Mouse (Mus musculus) embryo, embryonic 9.5 days (tissue): ENCODE measurements at regions not wholly inside any gene's neighbourhood (a gene's known extent, or its start where the extent isn't known, plus 50 kb on each side); places are given as distances from the start of the nearest gene placed in this dataset.

ENCODE experiments used
- DNase-seq: peaks from one replicate; pipeline ENCODE4 v3.0.0-alpha.2; 2017; ENCODE audit errors: extremely low spot score

GRCm38 (mm10) chr13:97652279-97652678 is 108.2 kb downstream of the Gm10260 start:
- no peak for DNase-seq

- DNase-seq, result no peak
Measured at GRCm38 (mm10) chr13:97651761-97652160, 108.7 kb downstream of the Gm10260 start.

GRCm38 (mm10) chr13:97651176-97651575 is 109.3 kb downstream of the Gm10260 start:
- no peak for DNase-seq

DNA sequence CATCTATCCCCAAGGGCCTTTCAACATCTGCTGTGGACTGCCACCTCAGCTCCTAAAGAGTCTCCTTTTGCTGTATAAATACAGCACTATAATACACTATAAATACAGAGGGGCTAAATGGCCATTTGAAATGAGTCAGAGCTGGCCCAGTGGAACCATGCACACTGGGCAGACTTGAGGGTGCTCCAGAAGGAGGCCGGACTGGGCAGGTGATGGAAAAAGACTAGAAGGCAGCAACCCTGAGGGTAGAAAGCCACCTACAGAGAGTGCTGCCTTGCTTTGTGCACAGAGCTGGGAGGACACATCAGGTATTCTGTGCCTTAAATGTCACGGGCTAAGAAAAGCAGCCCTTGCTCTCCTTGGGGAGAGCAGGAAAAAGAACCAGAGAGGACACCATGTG is 110.2 kb downstream of the Gm10260 start:
- DNase-seq, result no peak

- no peak for DNase-seq
Measured at GRCm38 (mm10) chr13:97647486-97647885, 112.9 kb downstream of the Gm10260 start.

GRCm38 (mm10) chr13:97646021-97646385 is 114.4 kb downstream of the Gm10260 start:
- no peak for DNase-seq

DNA sequence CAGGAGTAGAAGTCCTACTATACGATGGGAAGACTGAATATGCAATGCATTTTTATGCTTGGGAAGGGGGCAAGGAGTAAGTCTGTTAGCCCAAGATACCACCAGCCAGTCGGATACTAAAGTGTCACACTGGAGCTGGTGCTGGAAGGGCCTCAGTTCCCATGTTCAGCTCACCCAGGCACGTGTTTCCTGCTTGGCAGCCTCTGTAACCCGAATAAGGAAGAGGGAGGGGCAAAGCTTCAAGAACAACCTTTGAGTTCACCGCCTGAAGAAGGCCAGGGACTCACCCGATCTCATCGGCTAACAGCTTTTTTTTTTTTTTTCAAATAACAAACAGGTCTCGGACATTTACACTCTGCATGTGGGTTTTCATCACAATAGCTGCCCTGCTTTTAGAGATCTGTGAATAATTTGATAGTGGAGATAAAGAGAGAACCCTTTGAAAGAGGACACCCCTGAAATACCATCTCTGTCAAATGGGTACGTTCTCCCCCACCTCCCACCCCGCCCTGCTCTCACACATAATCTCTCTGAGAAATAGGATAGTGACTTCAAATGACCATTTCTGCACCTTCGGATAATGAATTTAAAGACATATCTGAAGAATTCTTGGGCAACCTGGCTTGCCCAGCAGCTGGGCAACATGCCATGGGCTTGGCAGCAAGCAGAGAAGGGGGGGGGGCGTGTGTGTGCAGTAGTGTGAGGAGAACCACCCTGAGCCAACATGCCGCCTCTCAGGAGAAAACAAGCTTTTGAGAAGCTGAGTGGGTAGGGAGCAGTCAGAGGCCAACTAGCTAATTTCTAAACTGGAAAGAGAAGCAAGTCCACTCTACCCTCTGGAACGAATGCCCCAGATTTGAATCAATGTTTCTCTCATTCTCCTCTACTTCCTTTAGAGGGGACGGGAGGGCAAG is 115.1 kb downstream of the Gm10260 start:
- DNase-seq, result no peak

- no peak for DNase-seq
Measured at GRCm38 (mm10) chr13:97640236-97640635, 120.2 kb downstream of the Gm10260 start.

GRCm38 (mm10) chr13:97639656-97640055 is 120.8 kb downstream of the Gm10260 start:
- DNase-seq, result no peak

DNA sequence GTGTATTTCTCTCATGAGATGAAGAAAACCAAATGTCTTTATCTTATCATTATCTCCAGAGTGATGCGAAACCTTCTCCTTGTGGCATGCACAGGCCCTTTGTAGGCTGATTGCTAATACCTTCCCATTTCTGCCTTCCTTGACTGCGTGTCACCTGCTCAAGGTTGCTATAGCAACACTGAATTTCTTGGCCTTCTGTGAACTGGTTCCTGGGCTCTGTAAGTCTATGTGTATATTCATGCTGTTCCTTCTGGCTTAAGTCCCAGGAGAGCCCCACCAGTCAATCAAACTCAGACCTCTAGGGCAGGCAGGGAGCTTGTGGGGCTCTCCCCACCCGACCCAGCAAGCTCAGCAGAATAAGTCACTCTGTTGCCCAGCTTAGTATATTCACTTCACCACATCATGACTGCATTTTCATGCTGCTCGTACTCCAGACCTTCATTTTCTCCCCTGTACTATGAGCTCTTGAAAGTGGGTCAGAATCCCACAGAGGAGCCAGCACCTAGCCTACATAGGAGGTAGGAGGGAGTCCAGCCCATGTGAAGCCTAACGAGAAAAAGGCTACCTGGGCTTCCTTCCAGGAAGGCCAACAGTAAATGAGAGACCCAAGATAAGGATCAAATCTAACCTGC is 121.9 kb downstream of the Gm10260 start:
- no peak for DNase-seq

DNA sequence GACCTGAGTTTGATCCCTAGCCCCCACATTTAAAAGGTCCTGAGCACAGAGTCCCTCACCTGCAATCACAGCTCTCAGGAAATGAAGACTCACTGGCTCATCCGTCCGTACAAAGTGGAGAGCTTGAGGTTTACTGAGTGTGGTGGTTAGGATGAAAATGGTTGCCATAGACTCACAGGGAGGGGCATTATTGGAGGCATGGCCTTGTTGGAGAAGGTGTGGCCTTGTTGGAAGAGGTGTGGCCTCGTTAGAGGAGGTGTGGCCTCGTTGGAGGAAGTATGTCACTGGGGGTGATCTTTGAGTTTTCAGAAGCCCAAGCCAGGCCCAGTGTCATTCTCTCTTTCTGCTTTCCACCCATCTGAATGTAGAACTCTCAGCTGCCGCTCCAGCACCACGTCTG is 122.9 kb downstream of the Gm10260 start:
- DNase-seq, result no peak

DNA sequence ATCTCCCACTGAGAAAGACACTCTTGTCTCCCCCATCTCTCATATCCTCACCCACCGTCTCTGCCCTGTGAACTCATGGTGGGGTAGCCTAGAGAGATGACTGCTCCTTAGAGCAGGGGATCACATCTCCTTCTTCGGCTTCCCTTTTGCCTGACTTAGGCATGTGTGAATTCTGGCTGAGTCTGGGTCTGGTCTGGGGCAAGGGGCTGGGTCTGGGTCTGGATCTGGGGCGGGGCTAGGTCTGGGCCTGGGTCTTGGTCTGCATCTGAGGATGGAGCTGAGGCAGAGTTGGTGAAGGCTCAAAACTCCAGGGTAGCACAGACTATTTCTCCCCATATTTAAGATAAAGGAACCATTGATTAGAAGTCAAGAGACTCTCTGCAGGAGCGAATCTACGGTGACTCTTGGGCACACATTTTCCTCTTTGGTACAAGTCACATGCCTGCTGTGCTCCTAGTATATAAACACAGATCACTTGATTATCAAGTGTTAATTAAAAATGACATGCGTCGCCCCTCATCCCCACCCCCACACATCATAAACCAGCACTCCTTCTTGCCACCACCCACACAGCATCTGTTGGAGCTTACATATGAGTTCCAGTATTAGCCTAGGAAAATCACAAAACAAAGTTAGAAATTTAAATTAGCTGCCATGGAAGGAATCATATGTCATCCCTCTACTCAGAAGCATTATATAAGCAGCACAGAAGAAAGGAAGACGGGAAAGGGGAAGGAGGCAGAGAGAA is 126.2 kb downstream of the Gm10260 start:
- DNase-seq, result no peak

DNA sequence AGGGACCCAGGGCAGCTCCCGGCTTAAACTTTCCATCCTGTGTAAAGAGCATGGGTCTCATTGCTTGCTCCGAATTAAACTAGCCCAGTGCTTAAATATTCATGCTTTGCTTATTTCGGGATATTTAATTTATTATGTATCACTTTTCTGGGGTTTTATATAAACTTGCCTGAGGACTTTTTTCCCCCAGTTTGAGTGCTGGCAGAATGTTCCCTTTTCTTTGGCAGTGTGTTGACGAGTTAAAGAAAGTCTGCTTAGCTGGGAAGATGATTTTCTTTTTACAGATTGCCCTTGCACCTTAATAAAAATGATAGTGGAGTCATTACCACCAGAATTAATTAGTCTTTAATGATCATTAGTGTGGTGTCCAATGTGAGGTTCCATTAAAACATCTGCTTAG is 126.9 kb downstream of the Gm10260 start:
- DNase-seq, result no peak

- DNase-seq, result no peak
Measured at GRCm38 (mm10) chr13:97631872-97632402, 128.5 kb downstream of the Gm10260 start.

GRCm38 (mm10) chr13:97630921-97631320 is 129.5 kb downstream of the Gm10260 start:
- no peak for DNase-seq

DNA sequence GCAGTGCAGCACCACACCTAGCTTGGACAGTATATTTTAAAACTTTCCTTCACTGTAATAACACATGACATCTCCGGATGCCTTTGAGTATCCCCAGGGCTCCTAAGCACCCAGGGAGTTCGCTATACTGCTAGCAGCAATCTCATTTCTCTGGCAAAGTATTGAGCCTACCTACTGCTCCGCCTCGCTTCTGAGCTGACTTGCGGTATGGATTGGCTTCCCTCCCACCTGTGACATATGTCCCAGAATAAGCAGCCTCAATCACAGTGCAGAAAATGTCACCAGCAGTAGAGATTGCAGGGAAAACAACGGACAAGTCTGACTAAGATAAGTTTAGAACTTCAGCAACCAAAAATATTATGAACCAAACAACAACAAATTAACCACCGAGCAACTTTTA is 131.8 kb downstream of the Gm10260 start:
- no peak for DNase-seq

DNA sequence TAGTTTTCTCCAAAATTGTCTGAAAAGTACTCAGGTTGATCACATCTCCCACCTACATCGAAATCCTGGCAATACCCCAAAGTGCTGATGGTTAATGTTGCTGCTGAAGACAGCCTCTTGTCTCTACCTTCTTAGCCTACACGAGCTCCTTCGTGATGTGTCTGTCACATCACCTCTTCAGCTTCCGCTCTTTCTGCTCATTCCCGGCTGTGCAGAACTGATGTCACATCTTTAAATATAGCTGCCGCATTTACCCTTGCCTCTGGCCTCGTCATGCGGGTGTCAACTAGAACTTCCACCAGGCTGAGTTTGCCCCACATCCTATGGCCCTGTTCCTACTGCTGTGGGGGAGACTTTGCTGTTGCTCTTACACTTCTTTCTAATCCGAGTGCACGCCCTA is 133.2 kb downstream of the Gm10260 start:
- DNase-seq, result no peak

DNA sequence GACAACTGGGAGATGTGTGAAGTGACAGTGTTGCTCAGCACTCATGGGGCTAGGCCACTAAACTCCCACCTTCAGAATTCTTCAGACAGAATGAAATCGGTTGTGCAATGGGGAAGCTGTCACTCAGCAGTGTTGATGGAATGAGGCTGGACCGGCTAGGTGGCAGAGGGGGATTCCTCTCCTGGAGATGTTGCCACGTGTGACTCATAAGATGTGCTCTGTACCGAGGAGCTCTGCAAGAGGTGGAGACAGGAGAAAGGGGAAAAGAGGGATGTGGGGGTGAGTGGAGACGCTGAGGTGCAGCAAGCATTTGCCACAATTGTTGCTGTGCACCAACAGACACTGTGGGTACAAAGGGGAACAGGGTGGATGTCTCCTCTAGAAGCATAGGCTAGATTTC is 133.6 kb downstream of the Gm10260 start:
- no peak for DNase-seq

GRCm38 (mm10) chr13:97626116-97626515 is 134.3 kb downstream of the Gm10260 start:
- no peak for DNase-seq

DNA sequence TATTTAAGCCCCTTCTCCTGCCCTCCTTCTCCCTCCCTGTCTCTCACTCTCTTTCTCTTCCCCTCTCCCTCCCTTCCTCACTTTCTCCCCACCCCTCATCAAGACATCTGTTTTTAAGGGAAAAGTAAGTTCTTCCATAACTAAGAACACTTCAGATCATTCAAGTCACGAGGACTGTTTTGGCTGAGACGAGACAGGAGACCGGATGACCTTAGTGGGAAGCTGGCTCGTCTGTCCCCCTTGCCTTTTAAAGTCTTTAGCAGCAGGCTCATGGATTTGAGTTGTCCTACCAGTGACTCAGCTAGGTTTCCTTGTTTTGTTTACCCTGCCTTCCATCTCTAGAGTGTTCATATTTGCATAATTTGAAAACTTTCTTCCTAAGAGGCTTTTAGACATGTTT is 135.0 kb downstream of the Gm10260 start:
- DNase-seq, result no peak

DNA sequence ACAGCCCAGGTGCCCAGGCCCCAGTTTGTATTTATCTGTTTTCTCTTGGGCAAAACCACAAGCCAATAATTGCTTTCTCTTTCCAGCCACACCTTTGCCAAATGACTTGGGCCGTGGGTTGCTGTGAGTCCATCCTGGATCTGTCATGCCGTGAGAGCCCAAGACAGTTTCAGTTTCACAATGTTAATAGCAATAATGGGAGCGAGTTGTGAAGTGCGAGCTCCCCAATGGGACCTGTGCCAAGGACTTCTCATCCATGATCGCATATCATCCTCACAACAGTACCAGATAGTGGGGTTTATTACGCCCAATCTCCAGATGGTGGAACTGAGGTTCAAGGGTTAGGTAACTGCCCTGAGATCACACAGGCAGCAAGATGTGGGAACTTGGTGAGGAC is 142.2 kb downstream of the Gm10260 start:
- DNase-seq, result no peak

- no peak for DNase-seq
Measured at GRCm38 (mm10) chr13:97617511-97618189, 142.8 kb downstream of the Gm10260 start.
